ENCODE assay signal across 8 mouse cellular contexts in the genomic region with DNA sequence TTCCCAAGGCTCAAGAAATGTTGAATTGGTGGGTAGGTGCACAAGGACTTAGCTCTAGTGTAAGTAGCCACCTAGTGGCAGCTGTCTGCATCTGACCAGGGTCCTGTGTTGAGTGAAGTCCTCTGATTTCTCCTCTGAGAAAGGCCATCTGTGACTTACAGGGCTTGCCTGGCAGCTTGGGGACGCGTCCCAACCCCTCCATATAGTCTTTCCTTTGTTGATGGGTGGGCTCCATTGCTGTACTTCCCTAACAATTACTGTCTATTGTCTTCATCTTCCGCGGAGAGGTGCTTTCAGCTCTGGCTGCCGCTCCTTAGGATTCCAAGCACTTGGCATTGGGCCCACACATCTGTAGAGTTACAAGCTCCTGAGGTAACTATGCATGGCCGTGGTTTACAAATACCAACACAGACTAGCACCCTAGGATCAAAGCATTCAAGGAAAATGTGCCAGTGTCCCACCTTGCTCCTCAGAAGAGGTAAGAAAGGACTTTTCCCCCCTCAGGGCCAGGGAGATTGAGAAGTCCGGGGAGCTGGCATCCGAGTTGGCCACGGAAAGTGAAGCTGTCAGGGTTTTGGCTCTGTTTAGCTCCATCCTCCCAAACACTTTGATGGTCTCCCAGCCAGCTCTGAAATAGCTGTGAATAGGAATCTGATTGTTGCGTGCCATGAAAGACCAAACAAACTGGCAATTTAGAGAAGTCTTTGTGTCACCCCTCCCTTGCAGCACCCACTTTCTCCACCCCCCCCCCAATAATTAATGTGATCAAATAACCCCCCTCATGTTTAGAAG.
DNase-seq lines count a peak whose midpoint lies in the region; ATAC-seq and TF ChIP-seq lines count a peak whose summit lies in the region.

No protein-coding gene starts in this region.

- no peaks in the 10 kb centered on the region for H3K36me3 ChIP-seq in spleen, adult 2 months (ENCODE audit: control insufficient read depth, insufficient read depth, low read length)
- no peaks in the 10 kb centered on the region for H3K36me3 ChIP-seq in intestine, embryonic 15.5 days
- no peaks in the 10 kb centered on the region for H3K36me3 ChIP-seq in limb, embryonic 10.5 days
- no peaks in the 10 kb centered on the region for H3K36me3 ChIP-seq in midbrain, embryonic 15.5 days (replicated peaks)
- no peaks in the 10 kb centered on the region for H3K36me3 ChIP-seq in stomach, postnatal 0 days (ENCODE audit: control insufficient read depth, insufficient read depth, low read length)

- no peak for TF ChIP-seq POLR2A in spleen, adult 2 months (IDR thresholded peaks at IDR 0.05; ENCODE audit: low read depth, low read length)

- H3K27me3 ChIP-seq in spleen, adult 2 months (ENCODE audit: control insufficient read depth, insufficient read depth, low read length): no peaks in the 10 kb centered on the region
- no peaks in the 10 kb centered on the region for H3K27me3 ChIP-seq in intestine, embryonic 15.5 days (replicated peaks)
- no peaks in the 10 kb centered on the region for H3K27me3 ChIP-seq in limb, embryonic 10.5 days (ENCODE audit: low read depth, poor library complexity, severe bottlenecking)
- H3K27me3 ChIP-seq in midbrain, embryonic 15.5 days (replicated peaks): no peaks in the 10 kb centered on the region
- H3K27me3 ChIP-seq in stomach, postnatal 0 days (ENCODE audit: control insufficient read depth, insufficient read depth, low read length): no peaks in the 10 kb centered on the region

- no peaks in the 10 kb centered on the region for H3K9me3 ChIP-seq in intestine, embryonic 15.5 days
- no peaks in the 10 kb centered on the region for H3K9me3 ChIP-seq in limb, embryonic 10.5 days (replicated peaks)
- no peaks in the 10 kb centered on the region for H3K9me3 ChIP-seq in midbrain, embryonic 15.5 days
- no peaks in the 10 kb centered on the region for H3K9me3 ChIP-seq in stomach, postnatal 0 days (ENCODE audit: control insufficient read depth, low read length)

- TF ChIP-seq CTCF in spleen, adult 2 months (IDR thresholded peaks at IDR 0.05; ENCODE audit: extremely low read depth, insufficient read depth, insufficient read length, insufficient replicate concordance): peak; percentile 14; the same call in 1 of the 2 replicates
- TF ChIP-seq CTCF in stomach, postnatal 0 days (IDR thresholded peaks at IDR 0.05; ENCODE audit: low read depth): peak; percentile 85

- no peak for TF ChIP-seq EP300 in stomach, postnatal 0 days (optimal IDR thresholded peaks at IDR 0.05)

- 60% methylated on average over 10 of the region's 10 CpGs for WGBS in spleen, adult 2 months
- 38% methylated on average over 10 of the region's 10 CpGs for WGBS in intestine, embryonic 15.5 days
- WGBS in limb, embryonic 10.5 days: 30% methylated on average over 10 of the region's 10 CpGs
- WGBS in midbrain, embryonic 15.5 days: 32% methylated on average over 10 of the region's 10 CpGs
- WGBS in stomach, postnatal 0 days: 30% methylated on average over 10 of the region's 10 CpGs

- DNase-seq in spleen, adult 2 months (ENCODE audit: low read depth in 1 of 2, low spot score in 2 of 2): no peak
- DNase-seq in spleen, adult 12 weeks (ENCODE audit: low spot score): no peak
- peak; percentile 15 for DNase-seq in gastrocnemius, postnatal 25 days
- peak; percentile 54 for DNase-seq in limb, embryonic 10.5 days (ENCODE audit: low spot score)
- DNase-seq in stomach, postnatal 0 days (ENCODE audit: low spot score): peak; percentile 72

- no peak overlapping the region for H3K9ac ChIP-seq in intestine, embryonic 15.5 days
- no peak overlapping the region for H3K9ac ChIP-seq in midbrain, embryonic 15.5 days
- no peak overlapping the region for H3K9ac ChIP-seq in stomach, postnatal 0 days (ENCODE audit: low read length)

- no peak overlapping the region for H3K4me2 ChIP-seq in intestine, embryonic 15.5 days (replicated peaks)
- peak overlapping the region; percentile 14; the same call in 1 of the 2 replicates for H3K4me2 ChIP-seq in midbrain, embryonic 15.5 days
- H3K4me2 ChIP-seq in stomach, postnatal 0 days (replicated peaks; ENCODE audit: low read depth): 0 out of 2 replicates have a peak overlapping the region, but pooled peaks have one; percentile 15

- ATAC-seq in common myeloid progenitor, adult 5-6 weeks (replicated peaks; ENCODE audit: low read depth, poor library complexity, severe bottlenecking): peak; percentile 89
- ATAC-seq in intestine, embryonic 15.5 days: peak; percentile 76
- ATAC-seq in midbrain, embryonic 15.5 days (replicated peaks): peak; percentile 75
- peak; percentile 73 for ATAC-seq in stomach, postnatal 0 days (ENCODE audit: low FRiP score, low TSS enrichment)

- no peak overlapping the region for H3K27ac ChIP-seq in spleen, adult 2 months (ENCODE audit: insufficient read depth, low read length)
- H3K27ac ChIP-seq in intestine, embryonic 15.5 days: no peak overlapping the region
- H3K27ac ChIP-seq in limb, embryonic 10.5 days: no peak overlapping the region
- peak overlapping the region; percentile 50; the same call in 1 of the 2 replicates for H3K27ac ChIP-seq in midbrain, embryonic 15.5 days
- no peak overlapping the region for H3K27ac ChIP-seq in stomach, postnatal 0 days (replicated peaks)

- no peak overlapping the region for H3K4me3 ChIP-seq in spleen, adult 2 months (ENCODE audit: extremely low read depth, insufficient read depth, insufficient read length)
- no peak overlapping the region for H3K4me3 ChIP-seq in intestine, embryonic 15.5 days (replicated peaks)
- H3K4me3 ChIP-seq in limb, embryonic 10.5 days: no peak overlapping the region
- no peak overlapping the region for H3K4me3 ChIP-seq in midbrain, embryonic 15.5 days
- H3K4me3 ChIP-seq in stomach, postnatal 0 days (ENCODE audit: low read depth, low read length): no peak overlapping the region

- H3K4me1 ChIP-seq in spleen, adult 2 months (ENCODE audit: control insufficient read depth, insufficient read depth, insufficient read length): no peaks in the 10 kb centered on the region
- H3K4me1 ChIP-seq in intestine, embryonic 15.5 days (replicated peaks): no peaks in the 10 kb centered on the region
- H3K4me1 ChIP-seq in limb, embryonic 10.5 days: peaks cover 24% of the 10 kb centered on the region
- H3K4me1 ChIP-seq in midbrain, embryonic 15.5 days: no peaks in the 10 kb centered on the region
- H3K4me1 ChIP-seq in stomach, postnatal 0 days (replicated peaks; ENCODE audit: control insufficient read depth, insufficient read depth): no peaks in the 10 kb centered on the region

Comparison
In these comparisons a context has a peak if more than half of its experiments do, and no peak if none do; other contexts are left out.
1. DNase-seq: peak in gastrocnemius, postnatal 25 days (single experiment), limb, embryonic 10.5 days (single experiment) and stomach, postnatal 0 days (single experiment); none in spleen, adult 2 months (0 of 2) and spleen, adult 12 weeks (single experiment).
2. Peak in every context shown above with its lines, with median percentiles within 50 percentile points of each other: ATAC-seq.